Mouse (Mus musculus): ENCODE measurements at regions not wholly inside any gene's neighbourhood (a gene's known extent, or its start where the extent isn't known, plus 50 kb on each side); places are given as distances from the start of the nearest gene placed in this dataset.
A peak's percentile ranks its signal among the peaks of the same experiment; 100 is the strongest.
"Not testable (repeated sequence)": the region's sequence is repeated elsewhere in the genome, so short reads cannot be mapped to it uniquely, and the experiment has no call there.

- peak; percentile 5 to 63 for DNase-seq (ENCODE audit: low spot score in 2 of 2)
Measured at GRCm38 (mm10) chr3:3302657-3303056, 2447.9 kb upstream of the Gm8797 start.

DNA sequence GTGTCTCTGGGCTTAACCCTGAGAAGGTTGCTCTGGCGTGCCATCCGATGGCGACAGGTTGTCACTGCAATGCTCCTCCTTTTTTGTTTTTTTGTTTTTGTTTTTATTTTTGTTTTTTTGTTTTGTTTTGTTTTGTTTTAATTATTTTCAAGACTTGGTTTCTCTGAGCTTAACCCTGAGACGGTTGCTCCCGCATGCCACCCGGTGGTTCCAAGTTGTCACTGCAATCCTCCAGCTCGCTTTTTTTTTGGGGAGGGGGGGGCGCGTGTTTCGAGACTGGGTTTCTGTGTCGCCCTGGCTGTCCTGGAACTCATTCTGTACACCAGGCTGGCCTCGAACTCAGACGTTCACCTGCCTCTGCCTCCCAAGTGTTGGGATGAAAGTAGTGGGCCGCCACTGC lies 2442.1 kb upstream of the Gm8797 start:
- DNase-seq (ENCODE audit: low spot score in 2 of 2), result no peak

DNA sequence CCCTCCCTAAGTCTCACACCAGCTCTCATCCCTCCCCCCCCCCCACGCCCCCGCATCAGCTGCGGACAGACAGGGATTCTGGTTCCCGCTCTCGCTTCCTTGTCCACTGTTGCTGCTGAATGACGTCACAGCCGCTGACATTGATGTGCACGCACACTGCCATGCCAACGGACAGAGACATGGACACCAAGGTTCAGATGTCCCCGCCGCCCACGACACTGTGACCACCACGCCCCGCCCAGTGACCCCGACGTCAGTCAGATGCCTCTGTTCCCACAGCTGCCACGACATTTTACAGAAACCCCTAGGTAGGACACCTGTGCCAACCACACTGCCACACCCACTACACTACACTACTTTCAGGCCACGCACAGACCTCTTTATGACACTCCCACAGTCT lies 2441.6 kb upstream of the Gm8797 start:
- peak in 1 of 2 experiments; percentile 2 for DNase-seq (ENCODE audit: low spot score in 2 of 2)

DNA sequence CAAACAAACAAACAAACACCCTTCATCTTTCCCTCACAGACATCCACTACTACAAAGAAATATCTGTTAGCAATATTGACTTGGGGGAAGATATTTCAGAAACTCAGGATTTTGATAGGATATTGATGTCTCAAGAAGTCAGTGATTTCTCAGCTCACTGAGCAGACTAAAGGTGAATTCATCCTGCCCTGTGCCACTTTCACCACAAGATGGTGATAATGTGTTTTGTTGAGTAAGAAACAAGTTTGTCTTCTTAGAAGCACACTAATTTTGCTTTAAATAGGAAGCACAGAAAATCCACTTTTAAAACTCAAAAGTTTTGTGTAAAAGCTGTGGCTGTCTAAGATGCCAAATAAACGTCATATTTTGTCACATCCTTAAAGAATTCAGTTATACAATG lies 2439.8 kb upstream of the Gm8797 start:
- no peak for DNase-seq (ENCODE audit: low spot score in 2 of 2)

DNA sequence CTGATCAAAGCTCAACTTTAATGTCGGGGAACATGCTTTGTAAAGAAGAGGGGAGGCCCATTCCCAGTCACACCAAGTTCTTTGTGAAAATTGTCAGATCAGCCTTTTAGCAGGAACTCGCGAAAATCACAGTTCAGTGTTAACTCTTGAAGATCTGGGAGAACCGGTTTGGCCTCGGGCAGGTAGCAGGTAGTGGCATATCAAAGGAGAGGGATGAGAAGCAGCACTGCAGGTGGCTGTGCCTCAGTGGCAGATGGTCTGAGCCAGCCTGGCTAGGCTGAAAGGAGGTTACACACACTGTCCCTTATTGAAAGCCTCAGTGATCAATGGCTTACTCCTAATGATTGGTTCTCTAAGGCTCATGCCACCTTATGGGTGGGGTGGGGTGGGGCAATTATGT lies 2401.0 kb upstream of the Gm8797 start:
- DNase-seq (ENCODE audit: low spot score in 2 of 2), result no peak

GRCm38 (mm10) chr3:3370859-3371258 lies 2379.7 kb upstream of the Gm8797 start:
- DNase-seq (ENCODE audit: low spot score in 2 of 2), result not testable (repeated sequence)

- no peak for DNase-seq (ENCODE audit: low spot score in 2 of 2)
Measured at GRCm38 (mm10) chr3:3388056-3388770, 2362.4 kb upstream of the Gm8797 start.

All from layer of hippocampus, adult 18-20 months (tissue).